Mouse (Mus musculus) forebrain, embryonic 15.5 days (tissue): ENCODE measurements around the gene Nme7. TPM values are rescaled to one million over a fixed set of nuclear protein-coding genes. Genes with fewer than 3 reads are reported as not detected.

Experiments used
- ATAC-seq: fragments of 200-750 bp; cut with Nextera tagmentation; replicated peaks from 2 replicates; pipeline ENCODE4 v1.8.0; 2017; ENCODE audit warnings: mild to moderate bottlenecking, moderate TSS enrichment, moderate library complexity
- H3K27ac ChIP-seq: fragments of 300-500 bp; sonication (generic); replicated peaks from 2 replicates; pipeline ENCODE4 v1.5.1; 2015; ENCODE audit warnings: mild to moderate bottlenecking, inconsistent platforms
- H3K27me3 ChIP-seq: fragments of 300-500 bp; sonication (generic); 2 replicates; pipeline ENCODE4 v1.6.1; 2015; ENCODE audit warnings: inconsistent platforms
- H3K36me3 ChIP-seq: fragments of 300-500 bp; sonication (generic); 2 replicates; pipeline ENCODE4 v1.6.1; 2015; ENCODE audit warnings: mild to moderate bottlenecking, inconsistent platforms
- H3K4me1 ChIP-seq: fragments of 300-500 bp; sonication (generic); 2 replicates; pipeline ENCODE4 v1.6.1; 2015; ENCODE audit warnings: inconsistent platforms
- H3K4me2 ChIP-seq: fragments of 300-500 bp; sonication (generic); replicated peaks from 2 replicates; pipeline ENCODE4 v1.6.1; 2015; ENCODE audit warnings: mild to moderate bottlenecking, inconsistent platforms
- H3K4me3 ChIP-seq: fragments of 300-500 bp; sonication (generic); 2 replicates; pipeline ENCODE4 v1.5.1; 2015; ENCODE audit warnings: mild to moderate bottlenecking, inconsistent platforms
- H3K9ac ChIP-seq: fragments of 300-500 bp; sonication (generic); replicated peaks from 2 replicates; pipeline ENCODE4 v1.6.1; 2015; ENCODE audit warnings: mild to moderate bottlenecking, inconsistent platforms
- H3K9me3 ChIP-seq: fragments of 300-500 bp; sonication (generic); 2 replicates; pipeline ENCODE4 v1.6.1; 2016; ENCODE audit warnings: inconsistent platforms
- WGBS: fragments of 180-500 bp; shearing (Covaris S2); methylation state at CpG from one replicate; pipeline ENCODE4 v1.1.7; 2015; ENCODE audit warnings: mixed read lengths; 5-methylcytosine and 5-hydroxymethylcytosine counted together
- polyA plus RNA-seq: library from polyadenylated mRNA; unstranded; fragments of >200 nt; fragmentation: Nextera tagmentation; extraction: Ambion mirVana; gene quantifications from 2 replicates; pipeline ENCODE4 v1.2.1, GENCODE M21; 2015

The Nme7 gene
- polyA plus RNA-seq, 1 experiment from 2014 or later = 41.6 TPM

GRCm38 (mm10) chr1:164445620-164446162 is 141.8 kb downstream of the Nme7 start:
- H3K9ac ChIP-seq = no peak overlapping the region
- no peaks in the 10 kb centered on the region for H3K9me3 ChIP-seq
- no peak for ATAC-seq
- H3K36me3 ChIP-seq = peaks cover 48% of the 10 kb centered on the region
- H3K4me1 ChIP-seq = no peaks in the 10 kb centered on the region
- 89% methylated on average over 5 of the region's 5 CpGs for WGBS
- H3K27me3 ChIP-seq = no peaks in the 10 kb centered on the region
- H3K4me2 ChIP-seq = no peak overlapping the region
- H3K27ac ChIP-seq = no peak overlapping the region
- no peak overlapping the region for H3K4me3 ChIP-seq

GRCm38 (mm10) chr1:164446535-164446934 is 142.6 kb downstream of the Nme7 start:
- WGBS = 98% methylated on average over 10 of the region's 10 CpGs
- peaks cover 44% of the 10 kb centered on the region for H3K36me3 ChIP-seq

GRCm38 (mm10) chr1:164447521-164447920 is 143.6 kb downstream of the Nme7 start:
- no peaks in the 10 kb centered on the region for H3K4me1 ChIP-seq
- no peaks in the 10 kb centered on the region for H3K9me3 ChIP-seq
- H3K27me3 ChIP-seq = no peaks in the 10 kb centered on the region
- H3K4me3 ChIP-seq = no peak overlapping the region
- H3K9ac ChIP-seq = no peak overlapping the region
- WGBS = 90% methylated on average over 6 of the region's 6 CpGs
- H3K36me3 ChIP-seq = peaks cover 42% of the 10 kb centered on the region
- no peak overlapping the region for H3K4me2 ChIP-seq
- no peak overlapping the region for H3K27ac ChIP-seq
- no peak for ATAC-seq

More at GRCm38 (mm10) chr1:164446535-164446934, 142.6 kb downstream of the Nme7 start:
- Histone ChIP-seq H3K4me3 (no peak overlapping the region), H3K27me3 (no peaks in the 10 kb centered on the region), H3K27ac (no peak overlapping the region), H3K4me1 (no peaks in the 10 kb centered on the region), H3K9me3 (no peaks in the 10 kb centered on the region), H3K4me2 (no peak overlapping the region), H3K9ac (no peak overlapping the region)
- no peak for ATAC-seq

GRCm38 (mm10) chr1:164449626-164450025 is 145.7 kb downstream of the Nme7 start:
- WGBS = 91% methylated on average over 8 of the region's 8 CpGs
- H3K27me3 ChIP-seq = no peaks in the 10 kb centered on the region
- no peaks in the 10 kb centered on the region for H3K9me3 ChIP-seq
- H3K36me3 ChIP-seq = peaks cover 26% of the 10 kb centered on the region
- no peak overlapping the region for H3K4me3 ChIP-seq
- no peak overlapping the region for H3K4me2 ChIP-seq
- H3K9ac ChIP-seq = no peak overlapping the region
- H3K27ac ChIP-seq = no peak overlapping the region
- peaks cover 9% of the 10 kb centered on the region for H3K4me1 ChIP-seq
- ATAC-seq = no peak

- no peak overlapping the region for H3K4me3 ChIP-seq
- no peak overlapping the region for H3K27ac ChIP-seq
- ATAC-seq = no peak
- 85% methylated on average over 4 of the region's 4 CpGs for WGBS
- H3K9ac ChIP-seq = no peak overlapping the region
- H3K4me1 ChIP-seq = peaks cover 15% of the 10 kb centered on the region
- no peaks in the 10 kb centered on the region for H3K9me3 ChIP-seq
- no peaks in the 10 kb centered on the region for H3K27me3 ChIP-seq
- peaks cover 24% of the 10 kb centered on the region for H3K36me3 ChIP-seq
- H3K4me2 ChIP-seq = no peak overlapping the region
Measured at GRCm38 (mm10) chr1:164450231-164450630, 146.3 kb downstream of the Nme7 start.

- Histone ChIP-seq H3K9ac (no peak overlapping the region), H3K4me1 (peaks cover 17% of the 10 kb centered on the region), H3K27ac (no peak overlapping the region), H3K4me2 (no peak overlapping the region), H3K27me3 (no peaks in the 10 kb centered on the region), H3K4me3 (no peak overlapping the region), H3K36me3 (peaks cover 24% of the 10 kb centered on the region), H3K9me3 (no peaks in the 10 kb centered on the region)
- no peak for ATAC-seq
- 86% methylated on average over 4 of the region's 4 CpGs for WGBS
Measured at GRCm38 (mm10) chr1:164450644-164451043, 146.7 kb downstream of the Nme7 start.

GRCm38 (mm10) chr1:164451346-164451745 is 147.4 kb downstream of the Nme7 start:
- ATAC-seq = no peak
- Histone ChIP-seq H3K9ac (no peak overlapping the region), H3K9me3 (no peaks in the 10 kb centered on the region), H3K4me3 (no peak overlapping the region), H3K4me2 (no peak overlapping the region), H3K36me3 (peaks cover 24% of the 10 kb centered on the region), H3K4me1 (peaks cover 24% of the 10 kb centered on the region), H3K27ac (no peak overlapping the region), H3K27me3 (no peaks in the 10 kb centered on the region)
- WGBS = 91% methylated on average over 5 of the region's 5 CpGs

GRCm38 (mm10) chr1:164452580-164452979 is 148.7 kb downstream of the Nme7 start:
- H3K27me3 ChIP-seq = no peaks in the 10 kb centered on the region
- peaks cover 32% of the 10 kb centered on the region for H3K4me1 ChIP-seq
- peaks cover 24% of the 10 kb centered on the region for H3K36me3 ChIP-seq
- 95% methylated on average over 6 of the region's 6 CpGs for WGBS
- no peak overlapping the region for H3K4me2 ChIP-seq
- H3K9ac ChIP-seq = no peak overlapping the region
- H3K4me3 ChIP-seq = no peak overlapping the region
- no peak overlapping the region for H3K27ac ChIP-seq
- no peaks in the 10 kb centered on the region for H3K9me3 ChIP-seq
- no peak for ATAC-seq

GRCm38 (mm10) chr1:164453146-164453545 is 149.2 kb downstream of the Nme7 start:
- H3K4me3 ChIP-seq = no peak overlapping the region
- no peaks in the 10 kb centered on the region for H3K9me3 ChIP-seq
- H3K4me2 ChIP-seq = no peak overlapping the region
- H3K27ac ChIP-seq = no peak overlapping the region
- H3K36me3 ChIP-seq = peaks cover 24% of the 10 kb centered on the region
- no peaks in the 10 kb centered on the region for H3K27me3 ChIP-seq
- no peak for ATAC-seq
- WGBS = 96% methylated on average over 8 of the region's 8 CpGs
- peaks cover 32% of the 10 kb centered on the region for H3K4me1 ChIP-seq
- H3K9ac ChIP-seq = no peak overlapping the region

- no peak for ATAC-seq
- no peak overlapping the region for H3K4me3 ChIP-seq
- H3K9ac ChIP-seq = no peak overlapping the region
- H3K4me1 ChIP-seq = peaks cover 35% of the 10 kb centered on the region
- 94% methylated on average over 5 of the region's 5 CpGs for whole genome bisulfite sequencing
- H3K36me3 ChIP-seq = peaks cover 20% of the 10 kb centered on the region
- no peak overlapping the region for H3K27ac ChIP-seq
- no peaks in the 10 kb centered on the region for H3K9me3 ChIP-seq
- peak overlapping the region; percentile 48; the same call in 1 of the 2 replicates for H3K4me2 ChIP-seq
- no peaks in the 10 kb centered on the region for H3K27me3 ChIP-seq
Measured at GRCm38 (mm10) chr1:164453739-164454138, 149.8 kb downstream of the Nme7 start.

- peak overlapping the region; percentile 40 for H3K9ac ChIP-seq
- ATAC-seq = no peak
- peak overlapping the region; percentile 38 for H3K4me3 ChIP-seq
- peak overlapping the region; percentile 48 for H3K4me2 ChIP-seq
- no peaks in the 10 kb centered on the region for H3K27me3 ChIP-seq
- peaks cover 15% of the 10 kb centered on the region for H3K36me3 ChIP-seq
- H3K27ac ChIP-seq = peak overlapping the region; percentile 21; the same call in 1 of the 2 replicates
- no peaks in the 10 kb centered on the region for H3K9me3 ChIP-seq
- 32% methylated on average over 14 of the region's 14 CpGs for WGBS
- H3K4me1 ChIP-seq = peaks cover 37% of the 10 kb centered on the region
Measured at GRCm38 (mm10) chr1:164454747-164455400, 151.0 kb downstream of the Nme7 start.

GRCm38 (mm10) chr1:164455614-164456013 is 151.7 kb downstream of the Nme7 start:
- peaks cover 37% of the 10 kb centered on the region for H3K4me1 ChIP-seq
- H3K27me3 ChIP-seq = no peaks in the 10 kb centered on the region
- 64% methylated on average over 7 of the region's 7 CpGs for WGBS

More at GRCm38 (mm10) chr1:164455614-164456013, 151.7 kb downstream of the Nme7 start:
- ATAC-seq = no peak
- Histone ChIP-seq H3K4me2 (peak overlapping the region; percentile 87), H3K9me3 (no peaks in the 10 kb centered on the region), H3K9ac (peak overlapping the region; percentile 83), H3K27ac (no peak overlapping the region), H3K4me3 (peak overlapping the region; percentile 78), H3K36me3 (peaks cover 15% of the 10 kb centered on the region)
